Mouse (Mus musculus): ENCODE results near the gene Prep. TPM values are rescaled to one million over a fixed set of nuclear protein-coding genes. Genes with fewer than 3 reads are reported as not detected.
"Not testable (repeated sequence)": the region's sequence is repeated elsewhere in the genome, so short reads cannot be mapped to it uniquely, and the experiment has no call there.

The Prep gene
- polyA plus RNA-seq, 1 experiment from 2014 or later: 24.2 TPM

DNA sequence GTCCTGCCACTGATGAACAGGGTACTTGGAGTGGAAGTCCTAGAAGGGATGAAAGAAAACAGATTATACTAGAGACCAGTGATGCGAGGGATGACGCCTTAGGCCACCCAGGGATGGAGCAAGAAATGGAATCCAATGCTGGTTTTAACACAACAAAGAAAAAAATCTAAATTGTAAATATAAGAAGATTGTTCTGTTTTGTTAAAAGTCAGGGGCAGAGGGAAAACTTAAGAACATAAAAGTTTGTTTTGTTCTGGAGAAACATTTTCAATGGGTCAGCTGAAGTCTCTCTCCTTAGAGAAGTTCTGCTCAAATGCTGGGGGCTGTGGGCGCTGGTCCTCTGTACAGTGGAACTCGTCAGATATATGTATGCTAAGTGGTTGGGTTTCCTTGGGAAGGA is 5.3 kb downstream of the Prep start:
- Histone ChIP-seq H3K9ac (ENCODE audit: low read depth, low read length) (no peak overlapping the region), H3K36me3 (ENCODE audit: control insufficient read depth, insufficient read depth, low read length) (no peaks in the 10 kb centered on the region), H3K27ac (ENCODE audit: low read length) (no peak overlapping the region), H3K9me3 (ENCODE audit: control insufficient read depth, low read length) (no peaks in the 10 kb centered on the region), H3K4me3 (ENCODE audit: low read length) (no peak overlapping the region), H3K4me1 (ENCODE audit: control insufficient read depth, insufficient read depth, low read length) (peaks cover 30% of the 10 kb centered on the region), H3K27me3 (replicated peaks; ENCODE audit: control insufficient read depth, insufficient read depth, low read length) (no peaks in the 10 kb centered on the region), H3K4me2 (ENCODE audit: low read depth, low read length) (no peak overlapping the region)
- no peak for ATAC-seq
- WGBS: 85% methylated on average over 4 of the region's 4 CpGs

DNA sequence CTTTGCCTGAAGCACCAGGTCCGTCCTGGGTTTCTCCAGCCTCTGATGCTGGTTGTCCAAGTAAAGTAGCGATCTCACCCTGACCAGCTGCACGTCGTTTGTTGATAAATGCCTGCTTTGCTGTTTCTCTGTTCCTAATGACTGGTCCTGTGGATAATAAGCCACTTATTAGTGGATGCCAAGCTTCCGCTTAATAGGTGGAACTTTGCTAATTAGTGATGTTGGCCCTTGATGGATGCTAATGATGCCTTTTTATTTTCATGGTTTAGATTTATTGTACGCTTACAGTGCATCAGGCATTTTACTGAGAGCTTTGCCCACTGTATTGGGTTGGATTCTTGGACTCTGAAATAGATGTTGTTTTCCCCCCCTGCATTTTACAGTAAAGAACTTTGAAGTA is 7.5 kb downstream of the Prep start:
- no peak for ATAC-seq
- H3K4me2 ChIP-seq (ENCODE audit: low read depth, low read length): no peak overlapping the region
- WGBS: 86% methylated on average over 6 of the region's 6 CpGs
- no peaks in the 10 kb centered on the region for H3K27me3 ChIP-seq (replicated peaks; ENCODE audit: control insufficient read depth, insufficient read depth, low read length)
- H3K27ac ChIP-seq (ENCODE audit: low read length): no peak overlapping the region
- peaks cover 20% of the 10 kb centered on the region for H3K4me1 ChIP-seq (ENCODE audit: control insufficient read depth, insufficient read depth, low read length)
- no peak overlapping the region for H3K9ac ChIP-seq (ENCODE audit: low read depth, low read length)
- H3K36me3 ChIP-seq (ENCODE audit: control insufficient read depth, insufficient read depth, low read length): no peaks in the 10 kb centered on the region
- no peak overlapping the region for H3K4me3 ChIP-seq (ENCODE audit: low read length)
- no peaks in the 10 kb centered on the region for H3K9me3 ChIP-seq (ENCODE audit: control insufficient read depth, low read length)

DNA sequence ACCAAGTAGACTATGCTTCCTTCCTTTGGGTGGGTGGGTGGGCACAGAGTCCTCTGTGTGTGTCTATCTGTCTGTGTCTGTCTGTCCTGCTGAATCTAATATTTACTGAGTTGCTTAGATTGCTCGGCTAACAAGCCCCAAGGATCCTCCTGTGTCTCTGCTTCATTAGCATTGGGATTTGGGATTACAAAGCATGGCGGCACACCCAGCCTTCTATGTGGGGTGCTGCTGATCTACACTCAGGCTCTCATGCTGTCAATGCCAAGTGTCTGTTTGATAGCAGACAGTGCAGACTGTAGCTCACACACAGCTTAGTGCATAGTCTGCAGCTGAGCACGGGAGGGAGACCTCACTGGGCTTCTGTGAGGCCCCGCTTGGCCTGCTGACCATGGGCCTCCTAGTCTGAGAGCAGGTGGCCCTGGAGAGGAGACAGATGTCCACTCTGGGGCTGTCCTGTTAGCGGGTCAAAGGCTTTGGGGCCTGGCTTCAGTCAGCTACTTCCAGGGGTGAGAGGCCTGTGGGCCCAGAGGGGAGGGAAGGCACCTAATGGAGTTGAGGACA is 8.6 kb downstream of the Prep start:
- Histone ChIP-seq H3K9ac (ENCODE audit: low read depth, low read length) (no peak overlapping the region), H3K27me3 (replicated peaks; ENCODE audit: control insufficient read depth, insufficient read depth, low read length) (no peaks in the 10 kb centered on the region), H3K4me2 (ENCODE audit: low read depth, low read length) (no peak overlapping the region), H3K9me3 (ENCODE audit: control insufficient read depth, low read length) (no peaks in the 10 kb centered on the region), H3K4me1 (ENCODE audit: control insufficient read depth, insufficient read depth, low read length) (peaks cover 11% of the 10 kb centered on the region; the same call in 1 of the 2 replicates), H3K4me3 (ENCODE audit: low read length) (no peak overlapping the region), H3K36me3 (ENCODE audit: control insufficient read depth, insufficient read depth, low read length) (no peaks in the 10 kb centered on the region; the same call in 1 of the 2 replicates), H3K27ac (ENCODE audit: low read length) (no peak overlapping the region)
- ATAC-seq: no peak
- 67% methylated on average over 5 of the region's 5 CpGs for WGBS

DNA sequence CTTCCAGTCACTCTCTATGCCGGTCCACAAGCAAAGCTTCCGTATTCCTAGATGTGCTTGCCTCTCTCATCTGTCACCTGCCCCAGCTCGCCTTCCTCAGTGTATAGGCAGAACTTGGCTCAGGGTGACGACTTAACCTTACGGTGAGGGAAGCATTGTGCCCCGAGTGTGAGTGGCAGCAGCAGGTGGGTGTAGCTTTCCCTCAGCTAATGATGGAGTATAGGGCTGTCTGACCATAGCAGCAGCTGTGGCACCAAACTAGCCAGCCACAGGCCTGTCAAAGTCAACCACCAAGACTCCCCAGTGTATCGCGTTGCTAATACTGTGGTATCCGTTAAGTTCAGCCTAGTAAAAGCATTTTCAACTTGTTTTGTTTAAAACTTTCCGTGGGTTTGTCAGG is 9.6 kb downstream of the Prep start:
- Histone ChIP-seq H3K9me3 (ENCODE audit: control insufficient read depth, low read length) (no peaks in the 10 kb centered on the region), H3K9ac (ENCODE audit: low read depth, low read length) (no peak overlapping the region), H3K36me3 (ENCODE audit: control insufficient read depth, insufficient read depth, low read length) (no peaks in the 10 kb centered on the region; the same call in 1 of the 2 replicates), H3K27me3 (replicated peaks; ENCODE audit: control insufficient read depth, insufficient read depth, low read length) (no peaks in the 10 kb centered on the region), H3K4me2 (ENCODE audit: low read depth, low read length) (no peak overlapping the region), H3K27ac (ENCODE audit: low read length) (no peak overlapping the region), H3K4me1 (ENCODE audit: control insufficient read depth, insufficient read depth, low read length) (peaks cover 3% of the 10 kb centered on the region; the same call in 1 of the 2 replicates), H3K4me3 (ENCODE audit: low read length) (no peak overlapping the region)
- no peak for ATAC-seq
- 76% methylated on average over 10 of the region's 10 CpGs for WGBS

DNA sequence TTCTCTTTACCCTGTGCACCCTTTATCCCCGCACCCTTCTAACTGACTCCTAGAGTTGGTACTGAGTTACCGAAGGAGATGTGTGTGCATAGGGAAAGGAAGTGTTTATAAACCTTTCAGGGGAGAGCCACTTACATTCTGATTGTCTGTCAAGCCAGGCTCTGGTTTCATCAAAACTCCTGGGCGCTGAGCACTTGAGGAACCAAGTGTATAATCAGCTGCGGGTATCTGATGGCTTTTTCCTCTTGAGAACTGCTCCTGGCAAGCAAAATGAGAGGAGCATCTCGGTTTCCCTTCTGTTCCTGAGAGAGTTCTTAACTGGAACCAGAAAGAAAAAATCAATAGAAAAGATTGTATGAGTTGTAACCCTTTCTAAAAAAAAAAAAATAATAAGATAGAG is 10.3 kb downstream of the Prep start:
- Histone ChIP-seq H3K4me1 (ENCODE audit: control insufficient read depth, insufficient read depth, low read length) (peaks cover 3% of the 10 kb centered on the region; the same call in 1 of the 2 replicates), H3K27me3 (replicated peaks; ENCODE audit: control insufficient read depth, insufficient read depth, low read length) (no peaks in the 10 kb centered on the region), H3K9me3 (ENCODE audit: control insufficient read depth, low read length) (no peaks in the 10 kb centered on the region), H3K9ac (ENCODE audit: low read depth, low read length) (no peak overlapping the region), H3K36me3 (ENCODE audit: control insufficient read depth, insufficient read depth, low read length) (no peaks in the 10 kb centered on the region; the same call in 1 of the 2 replicates), H3K27ac (ENCODE audit: low read length) (no peak overlapping the region), H3K4me3 (ENCODE audit: low read length) (no peak overlapping the region), H3K4me2 (ENCODE audit: low read depth, low read length) (no peak overlapping the region)
- WGBS: 60% methylated on average over 5 of the region's 5 CpGs
- no peak for ATAC-seq

DNA sequence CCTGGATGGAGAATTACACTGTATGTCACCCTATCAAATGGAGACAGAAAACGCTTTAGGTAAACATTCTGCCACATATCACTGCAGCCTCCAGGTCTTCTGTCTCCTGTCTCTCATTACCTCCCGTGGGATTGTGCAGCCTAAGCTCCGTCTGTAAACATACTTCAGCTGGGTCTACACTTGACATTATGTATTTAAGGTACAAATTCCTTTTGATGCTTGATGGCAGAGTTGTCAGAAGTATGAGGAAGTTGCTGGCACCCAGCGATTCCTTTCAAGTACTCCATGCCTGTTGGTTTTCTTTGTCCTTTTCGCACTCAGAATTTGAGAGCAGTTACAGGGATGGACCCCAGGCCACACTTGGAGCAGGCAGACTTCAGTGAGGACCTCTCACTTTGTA is 12.8 kb downstream of the Prep start:
- H3K4me1 ChIP-seq (ENCODE audit: control insufficient read depth, insufficient read depth, low read length): peaks cover 7% of the 10 kb centered on the region; the same call in 1 of the 2 replicates
- H3K9ac ChIP-seq (ENCODE audit: low read depth, low read length): no peak overlapping the region
- ATAC-seq: no peak
- 65% methylated on average over 5 of the region's 5 CpGs for WGBS
- no peak overlapping the region for H3K4me2 ChIP-seq (ENCODE audit: low read depth, low read length)
- no peak overlapping the region for H3K4me3 ChIP-seq (ENCODE audit: low read length)
- H3K27me3 ChIP-seq (replicated peaks; ENCODE audit: control insufficient read depth, insufficient read depth, low read length): no peaks in the 10 kb centered on the region
- no peaks in the 10 kb centered on the region; the same call in 1 of the 2 replicates for H3K36me3 ChIP-seq (ENCODE audit: control insufficient read depth, insufficient read depth, low read length)
- no peak overlapping the region for H3K27ac ChIP-seq (ENCODE audit: low read length)
- no peaks in the 10 kb centered on the region for H3K9me3 ChIP-seq (ENCODE audit: control insufficient read depth, low read length)

DNA sequence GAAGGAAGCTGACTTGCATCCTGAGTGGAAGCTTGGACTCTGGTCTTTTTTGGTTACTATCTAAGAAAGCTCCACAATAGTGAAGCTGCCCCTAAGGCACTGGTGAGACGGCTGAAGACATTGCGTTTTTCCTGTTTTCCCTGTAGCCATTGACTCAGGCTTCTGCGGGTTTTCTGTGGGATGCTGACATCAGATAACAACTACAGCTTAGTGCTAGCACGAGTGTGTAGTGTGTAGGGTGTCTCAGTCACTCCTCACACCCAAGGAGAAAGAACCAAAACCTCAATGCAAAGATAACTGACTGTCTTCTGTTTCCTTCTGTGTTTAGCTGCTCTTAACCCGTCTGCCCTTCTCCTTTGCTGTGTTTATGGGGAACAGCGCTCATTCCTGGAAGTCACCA is 13.5 kb downstream of the Prep start:
- no peaks in the 10 kb centered on the region for H3K9me3 ChIP-seq (ENCODE audit: control insufficient read depth, low read length)
- H3K36me3 ChIP-seq (ENCODE audit: control insufficient read depth, insufficient read depth, low read length): no peaks in the 10 kb centered on the region; the same call in 1 of the 2 replicates
- WGBS: 68% methylated on average over 6 of the region's 6 CpGs

DNA sequence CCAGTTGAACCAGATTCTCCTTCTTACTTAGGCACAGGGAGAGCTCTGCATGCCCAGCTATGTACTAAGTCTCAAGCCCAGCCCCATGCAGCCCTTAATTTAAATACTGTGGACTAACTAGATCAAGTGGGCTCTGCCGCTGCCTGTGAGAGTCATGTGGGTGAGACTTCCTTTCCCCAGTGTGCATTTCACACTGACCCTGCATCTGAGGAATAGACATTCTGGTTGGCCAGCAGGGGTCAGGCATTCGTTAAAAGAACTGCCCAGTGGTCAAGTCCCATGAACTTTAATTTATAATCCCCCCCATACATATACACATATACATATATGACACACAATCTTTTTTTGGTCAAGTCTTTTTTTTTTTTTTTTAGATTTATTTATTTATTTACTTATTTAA is 15.7 kb downstream of the Prep start:
- Histone ChIP-seq H3K27me3 (replicated peaks; ENCODE audit: control insufficient read depth, insufficient read depth, low read length) (no peaks in the 10 kb centered on the region), H3K36me3 (ENCODE audit: control insufficient read depth, insufficient read depth, low read length) (no peaks in the 10 kb centered on the region; the same call in 1 of the 2 replicates), H3K9me3 (ENCODE audit: control insufficient read depth, low read length) (no peaks in the 10 kb centered on the region), H3K27ac (ENCODE audit: low read length) (no peak overlapping the region), H3K4me1 (ENCODE audit: control insufficient read depth, insufficient read depth, low read length) (peaks cover 5% of the 10 kb centered on the region; the same call in 1 of the 2 replicates), H3K9ac (ENCODE audit: low read depth, low read length) (no peak overlapping the region), H3K4me2 (ENCODE audit: low read depth, low read length) (no peak overlapping the region), H3K4me3 (ENCODE audit: low read length) (no peak overlapping the region)
- WGBS: 61% methylated on average over 2 of the region's 2 CpGs
- no peak; the same call in 1 of the 2 replicates for ATAC-seq

More for the DNA sequence above, 13.5 kb downstream of the Prep start:
- no peak overlapping the region for H3K4me3 ChIP-seq (ENCODE audit: low read length)
- H3K27ac ChIP-seq (ENCODE audit: low read length): no peak overlapping the region
- H3K4me1 ChIP-seq (ENCODE audit: control insufficient read depth, insufficient read depth, low read length): peaks cover 6% of the 10 kb centered on the region; the same call in 1 of the 2 replicates
- ATAC-seq: no peak
- no peak overlapping the region for H3K9ac ChIP-seq (ENCODE audit: low read depth, low read length)
- no peak overlapping the region for H3K4me2 ChIP-seq (ENCODE audit: low read depth, low read length)
- H3K27me3 ChIP-seq (replicated peaks; ENCODE audit: control insufficient read depth, insufficient read depth, low read length): no peaks in the 10 kb centered on the region

DNA sequence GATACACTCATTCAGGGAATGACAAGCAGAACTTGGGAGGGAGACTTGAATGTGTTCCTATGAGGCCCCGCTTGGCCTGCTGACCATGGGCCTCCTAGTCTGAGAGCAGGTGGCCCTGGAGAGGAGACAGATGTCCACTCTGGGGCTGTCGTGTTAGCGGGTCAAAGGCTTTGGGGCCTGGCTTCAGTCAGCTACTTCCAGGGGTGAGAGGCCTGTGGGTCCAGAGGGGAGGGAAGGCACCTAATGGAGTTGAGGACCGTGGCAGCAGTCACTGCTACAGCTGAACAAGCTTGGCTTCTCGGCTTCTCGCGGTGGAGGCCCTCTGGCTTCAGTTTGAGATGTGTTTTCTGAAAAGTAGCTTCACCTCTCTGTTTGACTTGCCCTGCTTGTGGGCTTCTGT is 17.0 kb downstream of the Prep start:
- 53% methylated on average over 7 of the region's 7 CpGs for WGBS
- ATAC-seq; H3K4me3 ChIP-seq (ENCODE audit: low read length); H3K9ac ChIP-seq (ENCODE audit: low read depth, low read length); H3K4me2 ChIP-seq (ENCODE audit: low read depth, low read length); H3K9me3 ChIP-seq (ENCODE audit: control insufficient read depth, low read length); H3K27ac ChIP-seq (ENCODE audit: low read length); H3K27me3 ChIP-seq (replicated peaks; ENCODE audit: control insufficient read depth, insufficient read depth, low read length); H3K4me1 ChIP-seq (ENCODE audit: control insufficient read depth, insufficient read depth, low read length); H3K36me3 ChIP-seq (ENCODE audit: control insufficient read depth, insufficient read depth, low read length): not testable (repeated sequence)

DNA sequence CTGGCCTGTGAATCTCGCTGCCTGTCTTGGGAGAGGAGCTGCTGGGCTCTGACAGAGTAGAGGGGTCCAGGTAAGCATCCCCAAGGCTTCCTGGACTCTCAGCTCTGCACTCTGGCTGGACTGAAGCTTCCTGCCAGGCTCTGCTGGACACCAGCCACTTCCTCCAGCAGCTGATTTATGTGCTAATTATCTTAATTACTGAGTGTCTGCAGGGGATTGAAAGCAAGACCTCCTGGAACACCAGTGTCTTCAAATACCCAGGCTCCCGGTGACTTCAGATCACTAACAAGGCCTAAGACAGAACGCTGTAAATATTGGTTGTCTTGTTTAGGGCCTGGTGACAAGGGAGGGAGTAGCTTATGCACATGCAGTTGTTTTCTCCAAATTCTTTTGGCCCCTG is 17.5 kb downstream of the Prep start:
- no peak for ATAC-seq
- no peaks in the 10 kb centered on the region for H3K9me3 ChIP-seq (ENCODE audit: control insufficient read depth, low read length)
- peaks cover 5% of the 10 kb centered on the region; the same call in 1 of the 2 replicates for H3K4me1 ChIP-seq (ENCODE audit: control insufficient read depth, insufficient read depth, low read length)
- WGBS: 51% methylated on average over 3 of the region's 3 CpGs
- no peaks in the 10 kb centered on the region for H3K27me3 ChIP-seq (replicated peaks; ENCODE audit: control insufficient read depth, insufficient read depth, low read length)
- no peak overlapping the region for H3K27ac ChIP-seq (ENCODE audit: low read length)
- H3K36me3 ChIP-seq (ENCODE audit: control insufficient read depth, insufficient read depth, low read length): no peaks in the 10 kb centered on the region; the same call in 1 of the 2 replicates
- no peak overlapping the region for H3K9ac ChIP-seq (ENCODE audit: low read depth, low read length)
- H3K4me2 ChIP-seq (ENCODE audit: low read depth, low read length): no peak overlapping the region
- no peak overlapping the region for H3K4me3 ChIP-seq (ENCODE audit: low read length)

All from intestine, embryonic 16.5 days (tissue).